Mouse (Mus musculus) liver, adult 2 months (tissue): ENCODE data around the gene Ube2d1. TPM values are rescaled to one million over a fixed set of nuclear protein-coding genes. Genes with fewer than 3 reads are reported as not detected.

Experiments used
- DNase-seq: peaks from one replicate; pipeline ENCODE4 v3.0.0-alpha.2; 2011; ENCODE audit warnings: low read depth, low spot score; ENCODE audit errors: extremely low read depth
- H3K27ac ChIP-seq: fragments of 200-500 bp; replicated peaks from 2 replicates; pipeline ENCODE4 v1.5.1; 2012; ENCODE audit warnings: low read depth, mild to moderate bottlenecking, control low read depth, inconsistent platforms, low read length; ENCODE audit not compliant: insufficient read depth
- H3K27me3 ChIP-seq: fragments of 200-500 bp; 2 replicates; pipeline ENCODE4 v1.6.1; 2012; ENCODE audit warnings: mild to moderate bottlenecking, moderate library complexity, low read length, inconsistent platforms; ENCODE audit not compliant: control insufficient read depth, insufficient read depth
- H3K36me3 ChIP-seq: fragments of 200-500 bp; 2 replicates; pipeline ENCODE4 v1.6.1; 2012; ENCODE audit warnings: low read length, inconsistent platforms; ENCODE audit not compliant: control insufficient read depth, insufficient read depth
- H3K4me1 ChIP-seq: fragments of 200-500 bp; 2 replicates; pipeline ENCODE4 v1.6.1; 2011; ENCODE audit warnings: low read length; ENCODE audit not compliant: control insufficient read depth, insufficient read depth
- H3K4me3 ChIP-seq: fragments of 200-500 bp; 2 replicates; pipeline ENCODE4 v1.5.1; 2011; ENCODE audit warnings: low read depth, mild to moderate bottlenecking, control low read depth, low read length, moderate library complexity; ENCODE audit not compliant: insufficient read depth
- H3K79me2 ChIP-seq: fragments of 200-500 bp; 2 replicates; pipeline ENCODE4 v1.6.1; 2012; ENCODE audit warnings: inconsistent platforms, mild to moderate bottlenecking, low read length, moderate library complexity; ENCODE audit not compliant: control insufficient read depth, insufficient read depth
- H3K9ac ChIP-seq: fragments of 200-500 bp; 2 replicates; pipeline ENCODE4 v1.6.1; 2012; ENCODE audit warnings: low read depth, mild to moderate bottlenecking, control low read depth, inconsistent platforms, low read length
- CTCF ChIP-seq: fragments of 200-500 bp; IDR thresholded peaks from 2 replicates; pipeline ENCODE4 v1.5.1; 2011; ENCODE audit warnings: low read depth, low read length, control low read depth
- POLR2A ChIP-seq: fragments of 200-500 bp; IDR thresholded peaks from 2 replicates; pipeline ENCODE4 v1.6.1; 2011; ENCODE audit warnings: low read length, control low read depth; ENCODE audit not compliant: insufficient read depth; ENCODE audit errors: extremely low read depth
- WGBS: fragments of 180-500 bp; shearing (Covaris S2); methylation state at CpG from one replicate; pipeline ENCODE4 v1.1.7; 2018; 5-methylcytosine and 5-hydroxymethylcytosine counted together
- polyA plus RNA-seq: library from polyadenylated mRNA; depleted of rRNA; stranded (reverse); fragments of >200 nt; gene quantifications from 2 replicates; pipeline ENCODE4 v1.2.3, GENCODE M21; 2012; rRNA removed
- total RNA-seq: library from RNA; depleted of rRNA; stranded (reverse); fragments of >200 nt; gene quantifications from 2 replicates; pipeline ENCODE4 v1.2.3, GENCODE M21; 2014; rRNA removed

Gene Ube2d1
- total and polyA plus RNA-seq, 2 experiments, result 5.3 to 9.5 TPM

DNA sequence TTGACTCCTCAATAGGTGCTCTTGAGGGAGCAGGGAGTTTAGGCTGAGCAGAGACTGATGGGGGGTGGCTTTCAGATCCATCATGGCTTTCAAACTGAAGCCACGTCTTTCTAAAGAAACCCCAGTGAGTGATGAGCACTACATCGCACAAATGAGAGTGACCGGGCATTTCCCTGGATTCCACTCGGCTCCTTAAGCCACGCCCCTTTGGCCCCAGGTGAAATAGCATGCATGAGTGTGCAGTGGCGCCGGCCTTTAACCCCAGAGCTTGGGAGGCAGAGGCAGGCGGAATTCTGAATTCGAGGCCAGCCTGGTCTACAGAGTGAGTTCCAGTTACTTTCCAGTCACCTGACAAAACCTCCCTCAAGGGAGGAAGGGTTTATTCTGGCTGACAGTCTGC is 69.1 kb downstream of the Ube2d1 start:
- Histone ChIP-seq H3K36me3 (no peaks in the 10 kb centered on the region), H3K79me2 (no peaks in the 10 kb centered on the region), H3K4me1 (no peaks in the 10 kb centered on the region), H3K27ac (no peak overlapping the region), H3K27me3 (no peaks in the 10 kb centered on the region), H3K9ac (no peak overlapping the region), H3K4me3 (no peak overlapping the region)
- DNase-seq, result no peak
- TF ChIP-seq POLR2A (no peak), CTCF (no peak)
- WGBS, result 84% methylated on average over 9 of the region's 9 CpGs

Other genes with a start within 250 kb of the Ube2d1 start
- gene Bicc1, start 125.6 kb downstream of the Ube2d1 start, total RNA-seq, result 1.6 and 1.7 TPM in 2 replicates
- gene Bicc1, start 125.6 kb downstream of the Ube2d1 start, polyA plus RNA-seq, result 0.75 and 1.0 TPM in 2 replicates
- gene Tfam, start 47.0 kb downstream of the Ube2d1 start, total RNA-seq, result 18.5 and 19.6 TPM in 2 replicates
- gene Tfam, start 47.0 kb downstream of the Ube2d1 start, polyA plus RNA-seq, result 10.4 and 11.6 TPM in 2 replicates
- 159 and 205 TPM in 2 replicates for gene Cisd1, start 59.7 kb upstream of the Ube2d1 start, total RNA-seq
- gene Cisd1, start 59.7 kb upstream of the Ube2d1 start, polyA plus RNA-seq, result 209 and 211 TPM in 2 replicates
- gene Ipmk, start 62.5 kb upstream of the Ube2d1 start, total RNA-seq, result 46.2 and 54.8 TPM in 2 replicates
- 11.6 and 13.7 TPM in 2 replicates for gene Ipmk, start 62.5 kb upstream of the Ube2d1 start, polyA plus RNA-seq